Mouse (Mus musculus): ENCODE measurements around the gene Nxf3.
A peak's percentile ranks its signal among the peaks of the same experiment; 100 is the strongest.

Gene Nxf3

DNA sequence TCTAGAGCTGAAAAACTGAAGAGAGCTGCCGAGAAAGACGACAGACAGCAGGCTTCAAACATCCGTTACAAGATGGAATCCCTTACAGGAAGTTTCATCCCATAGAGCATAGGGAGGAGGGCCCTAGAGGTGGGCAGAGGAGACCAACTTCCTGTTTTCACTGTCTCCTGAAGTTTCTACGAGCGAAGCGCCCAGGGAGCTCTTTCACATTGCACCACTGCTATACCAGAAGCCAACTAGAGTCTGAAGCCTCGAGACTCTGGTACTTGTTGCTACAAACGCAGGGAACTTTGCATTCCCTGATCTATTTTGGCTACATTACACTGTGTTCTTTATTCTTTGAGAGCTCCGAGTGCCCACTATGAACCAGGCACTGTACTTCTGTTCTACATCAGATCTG, at the start of gene Nxf3:
Gene Nxf3, minus strand, starts transcription at position 101 of the 400 bp plus-strand sequence.
- ATAC-seq (ENCODE audit: low TSS enrichment): no peak

DNA sequence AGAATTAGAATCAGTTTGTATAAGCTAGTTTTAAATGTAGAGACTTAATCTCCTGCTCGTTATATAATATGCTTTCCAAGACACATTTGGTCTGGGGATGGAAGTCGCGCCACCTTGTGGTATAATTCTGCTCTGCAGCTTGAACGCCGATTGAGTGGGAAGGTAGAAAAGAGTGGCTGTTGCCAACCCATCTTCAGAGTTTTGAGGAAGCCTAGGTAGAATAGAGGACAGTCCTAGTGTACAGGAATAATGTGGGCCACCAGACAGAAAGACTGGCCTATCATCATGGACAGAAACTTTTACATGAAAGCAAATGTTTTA, 42.6 kb upstream of the Nxf3 start:
- ATAC-seq (ENCODE audit: low TSS enrichment): peak; percentile 77

DNA sequence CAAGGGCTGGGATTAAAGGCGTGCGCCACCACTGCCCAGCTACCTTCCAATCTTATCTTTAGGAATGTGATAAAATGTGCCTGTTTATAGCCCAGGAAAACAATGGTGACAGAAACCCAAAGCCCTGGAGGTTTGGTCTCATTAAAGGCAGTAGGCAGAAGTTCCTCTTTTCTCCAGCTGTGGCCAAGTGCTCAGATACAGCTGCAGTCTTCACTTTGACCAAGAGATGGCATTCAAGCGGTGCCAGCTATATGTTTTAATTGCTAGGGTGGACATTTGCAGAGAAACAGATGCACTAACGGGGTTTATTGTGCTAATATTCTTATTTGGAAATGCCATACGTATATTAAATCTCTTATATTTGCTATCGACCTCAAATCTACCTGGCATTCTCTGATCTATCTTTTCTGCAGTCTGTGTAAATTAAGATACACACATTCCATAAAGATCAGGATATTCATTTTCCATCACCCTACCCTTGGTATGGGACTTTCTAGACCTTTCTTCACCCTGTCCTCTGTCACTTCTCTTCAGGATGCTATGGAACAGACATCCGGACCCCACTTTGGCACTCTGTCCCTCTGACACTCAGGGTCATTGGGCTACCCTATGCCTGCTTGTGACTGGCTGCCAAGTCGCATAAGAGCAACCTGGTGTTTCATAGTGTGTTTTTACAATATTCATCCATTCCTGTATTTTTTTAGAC, 42.1 kb upstream of the Nxf3 start:
- ATAC-seq (ENCODE audit: low TSS enrichment): no peak; the same call in 1 of the 2 replicates

DNA sequence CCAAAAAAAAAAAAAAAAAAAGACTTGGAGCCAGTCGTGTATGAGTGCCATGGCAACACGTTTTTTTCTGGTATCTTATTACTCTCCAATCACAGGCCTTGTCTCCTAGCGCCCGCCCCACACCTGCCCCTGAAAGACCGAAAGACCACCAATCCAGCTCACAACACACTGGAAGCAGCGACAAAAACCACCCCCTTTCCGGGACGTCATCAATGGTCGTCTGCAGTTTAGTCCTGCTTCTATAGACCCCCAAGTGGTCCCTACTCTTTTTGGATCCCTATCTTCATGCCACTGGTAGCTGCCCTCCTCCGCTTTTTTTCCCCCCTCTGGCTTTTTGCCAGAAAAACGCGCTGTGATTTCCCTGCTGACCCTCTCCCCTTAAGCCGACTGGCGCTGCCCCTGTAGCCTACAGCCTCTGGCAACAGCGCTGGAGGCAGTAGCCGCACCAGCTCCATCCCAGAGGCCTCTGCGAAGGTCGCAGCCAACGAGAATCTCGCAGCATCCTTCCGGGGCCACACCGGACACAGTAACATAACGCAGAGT, 30.4 kb upstream of the Nxf3 start:
- peak; percentile 100 for ATAC-seq (ENCODE audit: low TSS enrichment)

DNA sequence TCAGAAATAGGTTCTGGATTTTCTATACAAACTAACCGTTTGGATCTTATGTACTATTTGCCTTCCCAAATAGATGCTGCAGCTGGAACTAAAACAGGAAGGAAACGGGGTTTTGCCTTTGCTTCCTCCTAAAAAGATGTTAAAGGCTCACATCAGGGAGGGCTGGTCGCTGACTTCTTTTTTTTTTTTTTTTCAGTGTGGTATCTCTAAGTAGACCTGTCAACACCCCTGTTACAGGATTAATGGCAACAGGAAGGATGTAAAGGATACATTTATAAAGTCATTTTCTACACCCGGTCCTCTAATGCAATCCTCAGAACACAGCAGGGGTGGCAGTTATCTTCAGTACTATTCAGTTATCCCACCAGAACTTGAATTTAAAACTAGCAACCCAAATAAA, 30.0 kb upstream of the Nxf3 start:
- peak; percentile 18; the same call in 1 of the 2 replicates for ATAC-seq (ENCODE audit: low TSS enrichment)

DNA sequence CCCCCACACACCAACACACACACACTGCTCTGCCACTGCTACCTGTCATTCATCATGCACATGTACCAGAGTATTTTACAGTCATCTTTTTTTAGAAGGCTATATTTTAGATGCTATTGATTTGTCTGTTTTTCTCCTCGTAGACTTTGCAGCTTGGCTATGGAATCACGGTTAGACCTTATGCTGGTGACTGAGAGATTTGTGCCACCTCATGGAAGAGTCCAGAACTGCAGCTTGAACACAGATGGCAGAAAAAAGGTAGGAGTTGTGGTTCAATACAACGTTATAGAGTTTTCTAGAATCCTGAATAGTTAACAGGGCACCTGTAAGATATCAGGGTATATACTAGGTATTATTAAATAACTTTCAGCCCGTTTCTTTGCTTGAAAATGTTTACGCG, 22.9 kb upstream of the Nxf3 start:
- peak; percentile 72 for ATAC-seq (ENCODE audit: low TSS enrichment)

DNA sequence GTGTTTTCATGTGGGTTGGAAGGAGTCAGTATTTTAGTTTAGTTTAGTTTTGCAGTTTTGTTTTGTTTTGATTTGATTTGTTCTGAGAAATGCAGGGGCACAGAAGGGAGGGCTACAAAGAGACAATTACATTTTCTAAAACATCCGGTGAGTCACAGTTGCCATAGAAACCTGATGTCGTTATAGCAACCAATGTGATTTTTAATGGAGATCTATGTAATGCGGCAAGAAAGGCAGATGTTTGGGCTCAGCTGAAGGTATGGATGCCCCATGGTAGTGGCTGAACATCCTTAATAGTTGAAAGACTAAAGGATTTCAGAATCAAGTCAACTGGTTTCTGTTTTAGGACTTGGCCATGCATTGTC, 19.7 kb upstream of the Nxf3 start:
- 0 out of 2 replicates have a peak, but pooled peaks have one; percentile 16 for ATAC-seq (ENCODE audit: low TSS enrichment)

DNA sequence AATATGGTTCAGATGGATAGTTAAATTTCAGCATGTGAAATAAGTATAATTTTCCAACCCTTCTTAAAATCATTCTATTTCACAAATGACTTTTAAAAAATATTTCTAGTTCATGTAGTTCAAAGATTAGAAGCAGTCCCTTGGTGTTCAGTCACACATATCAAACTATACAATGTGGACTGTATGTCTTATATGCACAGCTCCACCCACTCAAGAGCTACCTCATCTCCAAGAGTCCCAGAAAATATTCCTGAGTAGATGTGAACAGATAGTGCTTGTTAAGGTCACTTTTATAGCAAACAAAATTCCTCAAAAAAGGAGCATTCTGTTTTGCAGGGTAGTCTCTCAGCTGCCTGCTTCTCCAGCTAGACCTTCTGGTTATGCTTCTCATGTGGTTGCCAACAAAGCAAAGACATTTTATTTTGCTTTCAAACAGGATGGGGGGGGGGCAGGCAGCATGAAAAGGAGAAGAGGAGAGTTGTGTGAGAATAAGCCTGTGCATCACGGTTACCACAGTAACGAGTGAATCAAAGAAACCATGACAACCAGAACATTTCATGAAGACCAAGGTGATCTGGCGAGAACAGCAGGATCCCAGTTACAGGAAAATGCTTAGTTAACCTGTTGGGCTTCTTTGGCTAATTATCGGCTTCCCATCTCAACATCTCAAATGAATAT, 19.1 kb upstream of the Nxf3 start:
- peak; percentile 84 for ATAC-seq (ENCODE audit: low TSS enrichment)

DNA sequence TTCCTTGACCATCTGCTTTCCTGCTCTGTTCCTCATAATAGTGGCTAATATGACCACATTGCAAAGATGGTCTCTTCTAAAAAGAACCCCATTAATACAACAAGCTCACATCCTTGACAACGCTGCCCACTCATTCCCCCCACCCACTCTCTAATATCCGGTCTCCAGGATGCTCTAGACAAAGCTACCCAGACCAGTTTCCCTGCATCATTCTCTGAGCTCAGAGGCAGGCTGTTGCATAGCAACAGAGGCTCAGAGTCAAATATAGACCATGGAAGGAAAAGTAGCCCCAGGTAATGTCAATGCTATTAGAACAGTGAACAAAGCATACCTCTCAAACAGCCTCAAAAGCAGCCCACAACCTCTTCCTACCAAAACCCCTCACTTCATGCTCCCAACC, 9.4 kb upstream of the Nxf3 start:
- peak; percentile 70; the same call in 1 of the 2 replicates for ATAC-seq (ENCODE audit: low TSS enrichment)

DNA sequence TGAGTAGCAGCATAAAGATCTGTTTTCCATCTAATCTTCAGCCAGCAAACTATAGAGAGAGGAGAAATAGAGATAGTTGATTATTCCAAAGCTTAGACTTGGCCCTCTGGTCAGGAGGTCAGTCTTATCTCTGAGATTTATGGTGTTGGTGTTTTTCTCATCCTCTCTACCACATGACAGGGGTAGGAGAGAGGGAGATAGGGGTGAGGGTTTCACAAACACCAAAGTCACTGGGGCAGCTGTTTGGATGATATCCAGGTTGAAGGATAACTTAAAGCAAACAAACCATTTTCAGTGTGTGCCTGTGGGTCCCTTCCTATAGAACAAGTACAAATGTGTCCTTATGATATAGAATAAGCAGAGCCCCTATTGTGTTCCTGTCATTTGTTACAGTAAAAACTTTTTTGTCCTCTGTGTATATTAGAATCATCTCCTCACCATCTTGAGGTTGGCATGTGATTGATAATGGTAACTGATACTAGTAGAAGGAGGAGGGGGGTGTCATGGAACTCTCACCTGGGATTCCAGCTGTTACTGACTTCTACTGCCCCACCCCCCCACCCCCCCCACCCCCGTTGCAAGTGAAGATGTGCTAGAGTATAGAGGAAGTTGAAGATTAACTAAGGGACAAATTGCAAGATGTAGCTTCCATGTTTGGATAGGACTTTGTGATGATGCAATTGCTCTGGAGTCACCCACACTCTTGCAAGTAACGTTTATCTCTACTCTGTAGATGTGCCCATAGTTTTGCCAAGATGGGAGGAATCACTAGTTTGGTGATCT, 7.6 kb upstream of the Nxf3 start:
- no peak for ATAC-seq (ENCODE audit: low TSS enrichment)

DNA sequence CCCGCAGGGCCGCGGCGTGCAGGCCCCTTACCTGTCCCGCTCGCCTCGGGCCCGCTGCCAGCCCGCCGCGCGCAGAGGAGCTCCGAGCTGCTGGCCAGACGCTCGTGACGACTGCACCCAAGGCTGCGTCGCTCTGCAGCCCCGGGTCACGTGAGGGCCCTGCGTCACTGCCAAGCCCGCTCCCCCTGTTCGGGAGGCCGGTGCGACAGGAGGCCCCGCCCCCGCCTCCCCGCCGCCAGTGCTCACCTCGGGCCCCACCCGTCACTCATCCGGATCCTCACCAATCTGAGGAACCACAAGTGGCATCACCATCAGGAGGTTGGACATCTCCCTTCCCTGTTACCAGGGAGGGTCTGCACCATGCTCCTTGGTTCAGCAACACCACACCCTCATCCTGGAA, 17.0 kb downstream of the Nxf3 start, which contains the start of gene Bex2:
Gene Bex2, minus strand, starts transcription at position 217 of the 400 bp plus-strand sequence.
- ATAC-seq (ENCODE audit: low TSS enrichment): peak; percentile 99

DNA sequence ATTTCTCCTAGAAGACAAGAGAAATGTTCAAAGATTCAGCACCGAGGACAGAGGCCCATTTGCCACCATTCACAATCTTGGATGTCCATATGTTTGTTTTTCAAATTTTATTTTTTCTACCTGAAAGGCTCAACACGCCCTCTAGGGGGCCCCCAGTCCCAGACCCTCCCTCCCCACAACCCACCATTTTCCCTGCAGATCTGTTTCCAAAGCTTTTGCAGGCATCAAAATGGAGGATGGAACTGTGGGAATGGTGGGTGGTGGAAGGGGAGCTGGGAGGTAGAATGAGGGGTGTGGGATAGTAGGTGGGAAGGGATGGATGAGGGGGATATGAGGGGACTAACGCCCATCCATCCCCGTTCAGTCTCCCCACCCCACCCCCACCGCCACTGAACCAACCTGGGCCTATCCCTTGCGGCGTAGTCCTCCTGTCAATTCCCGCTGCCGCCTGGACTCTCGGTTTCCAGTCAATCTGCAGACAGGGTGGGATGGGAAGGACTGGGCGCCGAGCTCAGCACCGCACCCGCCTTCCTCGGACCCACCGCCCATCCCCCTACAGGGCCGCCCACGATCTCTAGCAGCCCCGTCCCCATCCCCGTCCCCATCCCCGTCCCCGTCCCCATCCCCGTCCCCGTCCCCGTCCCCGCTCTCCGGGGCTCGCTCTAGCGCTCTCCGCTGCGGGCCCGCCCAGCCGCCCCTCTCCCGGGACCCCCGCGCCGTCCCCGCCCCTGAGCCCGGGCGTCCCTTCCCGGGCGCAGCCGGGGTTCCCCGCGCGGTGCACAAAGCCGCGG, 17.7 kb downstream of the Nxf3 start:
- peak; percentile 61 for ATAC-seq (ENCODE audit: low TSS enrichment)

DNA sequence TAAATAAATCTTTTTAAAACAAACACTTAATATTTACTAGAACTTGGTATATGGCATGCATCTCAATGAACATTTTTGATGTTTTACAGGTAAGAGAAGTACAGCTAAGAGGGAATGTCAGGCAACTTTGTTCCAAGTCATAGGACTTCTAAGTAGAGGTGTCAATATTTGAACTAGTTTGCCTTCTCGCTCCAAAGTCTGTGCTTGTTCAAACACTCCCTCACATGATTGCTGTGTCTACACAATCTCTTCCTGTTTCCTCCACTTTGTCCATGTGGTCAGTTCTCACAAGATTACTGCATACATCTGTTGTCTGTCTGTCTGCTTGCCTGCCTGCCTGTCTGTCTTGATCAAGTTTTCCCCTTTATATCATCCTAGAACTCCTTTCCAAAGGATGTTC, 24.4 kb downstream of the Nxf3 start:
- no peak for ATAC-seq (ENCODE audit: low TSS enrichment)

DNA sequence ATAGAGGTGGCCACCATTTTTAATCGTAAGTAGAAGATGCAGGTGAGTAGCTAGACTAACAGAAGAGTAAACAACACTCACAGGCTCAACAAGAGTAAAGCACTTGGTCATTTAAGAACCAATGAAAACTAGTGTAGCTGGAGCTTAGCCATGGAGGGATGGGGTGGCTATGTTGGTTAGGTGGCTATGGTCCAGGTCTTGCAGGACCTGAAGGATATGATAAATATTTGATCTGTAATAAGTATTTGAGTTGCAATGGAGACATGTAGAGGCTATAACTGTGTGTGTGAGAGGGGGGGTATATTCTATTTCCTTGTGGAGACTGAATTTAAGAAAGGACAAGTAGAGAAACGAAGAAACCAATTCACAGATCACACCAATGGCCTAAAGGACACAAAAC, 33.8 kb downstream of the Nxf3 start:
- ATAC-seq (ENCODE audit: low TSS enrichment): no peak

DNA sequence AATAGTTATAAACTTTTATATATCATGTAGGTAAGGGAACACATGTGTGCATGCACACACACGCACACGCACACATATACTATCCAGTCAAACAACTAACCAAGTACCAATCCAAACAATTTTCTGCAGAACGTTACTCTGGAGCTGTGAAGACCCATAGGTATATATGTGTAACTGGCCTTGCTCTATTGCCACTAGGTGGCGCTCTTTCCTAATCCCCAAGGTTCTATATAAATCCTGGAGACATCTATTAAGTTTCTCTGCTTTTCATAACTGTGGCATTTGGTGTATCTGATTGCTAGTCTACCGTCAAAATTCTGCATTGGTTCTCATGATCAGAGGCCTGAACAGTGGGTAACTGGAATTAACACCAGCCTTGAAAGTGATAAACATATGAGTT, 37.5 kb downstream of the Nxf3 start:
- ATAC-seq (ENCODE audit: low TSS enrichment): peak; percentile 84

DNA sequence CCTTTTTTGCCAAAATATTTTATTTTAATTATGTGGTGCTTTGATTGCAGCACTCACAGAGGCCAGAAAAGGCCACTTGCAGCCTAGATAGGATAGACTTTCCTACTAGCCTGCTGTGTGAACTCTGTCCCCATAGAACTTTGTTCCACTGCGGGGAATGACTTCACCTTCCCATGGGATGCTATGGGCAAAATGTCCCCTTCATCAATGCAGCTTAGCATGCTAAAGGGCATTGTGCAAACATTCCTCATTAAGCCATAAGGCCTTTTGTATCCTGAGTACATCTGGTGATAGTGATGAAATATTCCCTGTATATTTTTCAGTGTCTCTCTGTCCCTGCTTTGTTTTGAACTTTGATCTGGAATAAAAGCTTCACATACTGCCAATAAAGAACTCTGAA, 41.3 kb downstream of the Nxf3 start:
- ATAC-seq (ENCODE audit: low TSS enrichment): no peak

DNA sequence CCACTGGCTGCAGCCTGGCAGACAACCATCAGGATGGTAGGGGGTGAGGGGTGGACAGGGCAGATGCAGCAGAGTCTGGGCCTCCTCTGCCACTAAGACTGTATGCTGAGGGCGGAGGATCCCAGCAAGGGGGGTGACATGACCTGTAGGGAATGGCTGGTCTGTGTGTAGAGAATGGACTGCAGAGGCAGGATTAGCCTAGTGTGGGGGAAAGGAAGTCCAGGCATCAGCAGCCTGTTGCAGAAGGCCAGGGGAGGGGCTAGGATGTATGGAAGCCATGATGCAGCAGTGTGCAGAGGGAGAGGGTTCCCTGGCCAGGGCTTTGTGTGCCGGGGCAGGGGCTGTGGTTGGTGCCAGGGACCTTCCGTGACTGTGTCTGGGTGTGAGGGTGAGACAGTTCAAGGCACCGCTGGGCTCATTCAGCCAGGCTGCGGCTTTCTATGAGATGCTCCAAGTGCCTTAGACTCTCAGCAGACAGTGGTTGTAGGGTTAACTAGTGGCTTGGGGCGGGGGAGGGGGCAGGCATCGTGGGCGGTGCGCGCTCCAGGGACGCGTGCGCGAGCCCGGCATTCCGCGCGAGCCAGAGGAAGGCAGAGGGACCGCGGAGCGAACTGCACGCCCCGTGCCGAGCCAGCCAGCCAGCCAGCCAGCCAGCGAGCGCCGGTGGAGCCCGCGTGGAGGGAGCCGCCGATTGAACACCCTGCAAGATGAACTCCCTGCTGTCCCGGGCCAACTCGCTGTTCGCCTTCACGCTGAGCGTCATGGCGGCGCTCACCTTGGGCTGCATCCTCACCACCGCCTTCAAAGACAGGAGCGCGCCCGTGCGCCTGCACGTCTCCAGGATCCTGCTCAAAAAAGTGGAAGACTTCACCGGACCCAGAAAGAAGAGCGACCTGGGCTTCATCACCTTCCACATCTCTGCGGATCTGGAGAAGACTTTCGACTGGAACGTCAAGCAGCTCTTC, 52.0 kb downstream of the Nxf3 start, which contains the start of gene Arxes1:
Gene Arxes1, plus strand, starts transcription at position 569 of the 965 bp plus-strand sequence.
- ATAC-seq (ENCODE audit: low TSS enrichment): peak; percentile 84

DNA sequence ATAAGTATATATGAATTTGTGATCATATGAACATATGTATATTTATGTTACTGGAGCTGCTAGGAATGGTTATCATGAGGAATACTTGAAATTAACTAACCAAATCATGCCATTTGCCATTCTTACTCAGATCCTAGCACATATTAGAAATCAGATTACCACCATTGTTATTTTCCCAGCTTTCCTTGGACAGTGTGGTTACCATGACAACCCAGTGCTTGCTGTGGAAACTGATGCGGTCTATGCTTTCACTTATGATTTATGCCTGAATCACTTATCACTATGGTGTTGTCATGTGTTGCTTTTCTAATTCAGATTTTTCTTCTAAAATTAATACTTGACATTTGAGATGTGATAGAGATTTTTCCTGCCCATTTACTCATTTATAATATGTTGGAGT, 54.7 kb downstream of the Nxf3 start:
- no peak for ATAC-seq (ENCODE audit: low TSS enrichment)
